Mouse (Mus musculus) CD4-positive, CD25-positive, alpha-beta regulatory T cell, adult 2 months (primary cell): ENCODE data around the gene Pbx2.

Experiments used
- DNase-seq: peaks from one replicate; pipeline ENCODE4 v3.0.0-alpha.2; 2012; ENCODE audit warnings: low read depth, low spot score

The Pbx2 gene

DNA sequence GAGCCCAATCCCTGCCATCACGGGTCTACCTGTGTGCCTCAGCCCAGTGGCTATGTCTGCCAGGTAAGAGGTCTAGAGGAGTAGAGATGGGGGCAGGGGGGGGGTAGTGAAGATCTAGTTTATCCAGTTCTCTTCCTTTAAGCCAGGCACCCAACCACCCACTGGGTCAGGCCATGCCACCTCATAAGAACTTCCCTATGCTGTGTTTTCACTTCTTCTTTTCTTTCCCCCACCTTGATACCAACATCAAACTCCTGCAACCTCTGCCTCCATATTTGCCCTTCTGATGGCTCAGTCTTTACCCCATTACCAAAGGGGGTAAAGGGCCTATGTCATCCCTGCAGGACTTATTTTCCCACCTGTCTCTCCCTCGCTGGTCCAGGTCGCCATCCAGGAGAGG, 13.0 kb upstream of the Pbx2 start:
- DNase-seq = no peak

DNA sequence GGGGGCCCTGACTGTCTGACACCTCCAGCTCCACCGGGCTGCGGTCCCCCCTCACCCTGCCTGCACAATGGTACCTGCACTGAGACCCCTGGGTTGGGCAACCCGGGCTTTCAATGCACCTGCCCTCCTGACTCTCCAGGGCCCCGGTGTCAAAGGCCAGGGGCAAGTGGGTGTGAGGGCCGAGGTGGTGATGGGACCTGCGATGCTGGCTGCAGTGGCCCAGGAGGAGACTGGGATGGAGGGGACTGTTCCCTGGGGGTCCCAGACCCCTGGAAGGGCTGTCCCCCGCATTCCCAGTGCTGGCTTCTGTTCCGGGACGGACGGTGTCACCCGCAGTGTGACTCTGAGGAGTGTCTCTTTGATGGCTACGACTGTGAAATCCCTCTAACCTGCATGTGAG, 8.5 kb upstream of the Pbx2 start:
- no peak for DNase-seq

DNA sequence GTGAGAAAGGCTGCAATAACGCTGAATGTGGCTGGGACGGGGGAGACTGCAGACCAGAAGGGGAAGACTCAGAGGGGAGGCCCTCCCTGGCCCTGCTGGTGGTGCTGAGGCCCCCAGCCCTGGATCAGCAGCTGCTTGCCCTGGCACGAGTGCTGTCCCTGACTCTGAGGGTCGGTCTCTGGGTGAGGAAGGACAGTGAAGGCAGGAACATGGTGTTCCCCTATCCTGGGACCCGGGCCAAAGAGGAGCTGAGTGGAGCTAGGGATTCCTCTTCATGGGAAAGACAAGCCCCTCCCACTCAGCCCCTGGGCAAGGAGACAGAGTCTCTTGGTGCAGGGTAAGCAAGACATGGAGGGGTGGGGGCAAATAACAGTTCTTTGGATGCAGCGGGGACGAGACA, 7.7 kb upstream of the Pbx2 start:
- DNase-seq = no peak

DNA sequence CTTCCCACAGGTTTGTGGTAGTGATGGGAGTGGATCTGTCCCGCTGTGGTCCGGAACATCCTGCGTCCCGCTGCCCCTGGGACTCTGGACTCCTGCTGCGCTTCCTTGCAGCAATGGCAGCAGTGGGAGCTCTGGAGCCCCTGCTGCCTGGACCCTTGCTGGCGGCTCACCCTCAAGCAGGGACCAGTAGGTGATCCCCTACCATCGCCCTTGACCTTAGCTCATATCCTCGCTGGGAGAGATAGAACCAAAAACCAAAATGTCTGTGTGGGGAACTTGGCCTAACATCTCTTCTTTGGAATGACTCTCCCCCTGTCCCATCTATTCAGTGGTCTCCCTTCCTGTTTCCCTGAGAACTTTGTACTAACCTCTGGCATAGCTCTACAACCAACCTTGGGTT, 7.2 kb upstream of the Pbx2 start:
- no peak for DNase-seq

DNA sequence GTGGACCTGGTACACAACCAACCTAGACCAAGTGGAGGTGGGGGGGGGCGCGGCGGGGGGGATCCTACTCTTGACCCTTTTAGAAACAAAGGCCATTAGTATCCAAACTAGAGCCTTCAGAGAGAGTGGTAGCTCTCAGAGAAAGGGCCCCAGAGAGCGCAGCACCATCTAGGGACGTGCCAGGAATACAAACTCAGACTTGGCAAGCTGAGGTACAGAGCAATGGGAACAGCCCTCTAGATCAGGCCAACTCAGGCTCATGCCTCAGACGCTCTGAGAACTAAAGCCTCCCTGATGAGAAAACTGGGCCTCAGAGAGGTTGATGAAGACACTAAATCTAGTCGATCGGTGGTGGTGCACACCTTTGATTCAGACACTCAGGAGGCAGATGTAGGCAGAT, 5.9 kb upstream of the Pbx2 start:
- DNase-seq = no peak

DNA sequence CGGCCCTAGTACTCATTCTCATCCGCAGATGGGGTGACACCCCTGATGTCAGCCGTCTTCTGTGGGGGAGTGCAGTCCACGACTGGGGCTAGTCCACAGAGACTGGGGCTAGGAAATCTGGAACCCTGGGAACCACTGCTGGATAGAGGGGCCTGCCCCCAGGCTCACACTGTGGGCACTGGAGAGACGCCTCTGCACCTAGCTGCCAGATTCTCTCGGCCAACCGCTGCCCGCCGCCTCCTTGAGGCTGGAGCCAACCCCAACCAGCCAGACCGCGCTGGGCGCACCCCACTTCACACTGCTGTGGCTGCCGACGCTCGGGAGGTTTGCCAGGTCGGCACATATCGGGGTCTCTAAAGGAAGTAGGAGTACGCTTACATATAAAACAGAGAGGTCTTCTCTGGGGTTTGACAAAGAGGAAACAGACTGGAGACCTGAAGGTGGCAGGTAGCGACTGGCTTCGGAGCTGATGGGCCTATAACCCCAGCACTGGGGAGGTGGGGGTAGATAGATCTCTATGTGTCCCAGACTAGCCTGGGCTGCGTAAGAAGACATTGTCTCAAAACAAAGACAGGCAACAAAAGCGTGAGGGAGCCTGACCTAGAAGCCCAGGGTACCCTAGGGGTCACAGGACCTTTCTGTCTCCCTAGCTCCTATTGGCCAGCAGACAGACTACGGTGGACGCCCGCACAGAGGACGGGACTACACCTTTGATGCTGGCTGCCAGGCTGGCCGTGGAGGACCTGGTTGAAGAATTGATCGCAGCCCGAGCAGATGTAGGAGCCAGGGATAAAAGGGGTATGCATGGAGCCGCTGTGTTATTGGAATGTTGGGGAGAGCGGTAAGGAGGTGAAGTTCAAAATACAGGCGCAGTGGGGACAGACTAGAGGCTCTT, 4.9 kb upstream of the Pbx2 start:
- DNase-seq = peak; percentile 21

DNA sequence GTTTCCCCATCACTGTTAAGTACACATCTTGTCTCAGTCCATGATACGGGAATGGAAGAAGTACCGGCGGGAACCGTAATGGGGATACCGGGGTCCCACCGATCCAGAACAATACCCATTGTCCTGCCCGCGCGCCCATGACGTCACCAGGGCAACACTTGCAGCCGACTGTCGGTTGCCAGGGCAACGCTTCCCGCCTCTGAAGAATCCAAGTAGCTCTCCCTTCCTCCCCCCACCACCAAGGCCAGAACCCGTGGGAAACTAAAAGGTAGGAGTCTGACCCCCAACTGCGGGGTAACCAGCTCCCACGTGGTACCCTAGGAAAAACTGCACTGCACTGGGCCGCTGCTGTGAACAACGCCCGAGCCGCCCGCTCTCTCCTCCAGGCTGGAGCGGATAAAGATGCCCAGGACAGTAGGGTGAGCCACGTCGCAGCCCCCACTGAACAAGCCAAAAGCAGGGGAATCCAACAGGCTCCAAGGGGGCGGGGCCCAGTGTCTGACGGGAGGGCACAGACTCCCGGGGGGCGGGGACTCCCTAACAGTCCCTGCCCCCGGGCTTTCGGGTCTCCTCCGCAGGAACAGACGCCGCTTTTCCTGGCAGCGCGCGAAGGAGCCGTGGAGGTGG, 4.2 kb upstream of the Pbx2 start:
- DNase-seq = peak; percentile 89

DNA sequence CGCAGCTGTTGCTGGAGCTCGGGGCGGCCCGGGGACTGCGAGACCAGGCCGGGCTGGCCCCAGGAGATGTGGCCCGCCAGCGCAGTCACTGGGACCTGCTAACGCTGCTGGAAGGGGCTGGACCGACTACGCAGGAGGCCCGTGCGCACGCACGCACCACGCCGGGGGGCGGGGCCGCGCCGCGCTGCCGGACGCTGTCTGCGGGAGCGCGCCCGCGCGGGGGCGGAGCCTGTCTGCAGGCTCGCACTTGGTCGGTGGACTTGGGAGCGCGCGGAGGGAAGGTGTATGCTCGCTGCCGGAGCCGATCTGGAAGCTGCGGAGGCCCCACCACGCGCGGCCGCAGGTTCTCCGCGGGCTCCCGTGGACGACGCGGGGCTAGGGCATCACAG, 3.6 kb upstream of the Pbx2 start:
- peak; percentile 98 for DNase-seq

DNA sequence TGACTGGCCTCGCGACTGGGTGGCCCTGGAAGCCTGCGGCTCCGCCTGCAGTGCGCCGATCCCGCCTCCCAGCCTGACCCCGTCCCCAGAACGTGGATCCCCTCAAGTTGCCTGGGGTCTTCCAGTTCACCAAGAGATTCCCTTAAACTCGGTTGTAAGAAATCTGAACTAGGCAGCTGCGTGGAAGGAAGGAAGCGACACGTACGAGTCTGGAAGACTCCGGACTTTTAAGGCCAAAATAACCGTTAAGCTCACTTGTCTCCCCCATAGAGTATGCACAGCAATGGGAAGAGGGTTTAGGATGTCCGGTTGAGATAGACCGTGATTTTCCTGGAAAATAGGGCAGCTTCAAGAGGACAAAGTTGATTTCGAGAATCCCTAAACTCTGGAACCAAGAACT, 3.3 kb upstream of the Pbx2 start:
- DNase-seq = no peak

DNA sequence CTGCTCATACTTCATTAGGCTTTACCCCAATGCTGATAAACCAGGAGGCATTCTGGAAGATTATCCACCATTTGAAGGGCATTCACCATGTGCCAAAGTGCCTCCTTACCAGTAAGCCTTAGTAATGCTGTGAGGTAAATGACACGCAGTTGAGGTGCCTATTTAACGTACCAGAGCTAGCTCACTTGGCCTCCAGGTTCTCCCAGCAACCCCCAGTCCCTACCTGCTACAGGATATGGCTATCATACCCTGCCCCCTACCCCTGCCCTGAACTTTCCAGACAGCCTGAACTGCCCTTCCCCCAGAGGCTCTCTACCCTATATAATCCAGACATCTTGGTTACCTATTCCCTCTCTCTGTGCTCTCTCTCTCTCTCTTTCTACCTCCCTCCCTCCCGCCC, 2.3 kb upstream of the Pbx2 start:
- DNase-seq = peak; percentile 40

DNA sequence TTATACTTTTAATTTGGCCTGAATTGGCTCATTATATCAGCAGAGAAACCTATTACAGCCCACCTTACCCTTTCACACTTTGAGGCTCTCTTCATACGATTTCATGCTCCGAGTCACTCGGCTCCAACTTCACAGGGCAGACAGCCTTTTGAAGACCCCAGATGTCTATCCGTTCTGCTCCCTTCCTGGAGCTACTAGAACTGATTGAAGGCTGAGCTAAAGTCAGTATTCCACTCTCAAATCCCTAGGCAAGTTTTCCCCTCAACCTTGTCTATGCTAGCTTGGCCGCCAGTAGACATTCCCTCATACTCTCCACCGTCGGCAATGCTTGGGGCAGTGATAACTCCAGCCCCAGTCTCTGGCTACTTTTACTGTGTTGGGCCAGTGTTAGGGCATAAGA, 1.9 kb upstream of the Pbx2 start:
- no peak for DNase-seq

DNA sequence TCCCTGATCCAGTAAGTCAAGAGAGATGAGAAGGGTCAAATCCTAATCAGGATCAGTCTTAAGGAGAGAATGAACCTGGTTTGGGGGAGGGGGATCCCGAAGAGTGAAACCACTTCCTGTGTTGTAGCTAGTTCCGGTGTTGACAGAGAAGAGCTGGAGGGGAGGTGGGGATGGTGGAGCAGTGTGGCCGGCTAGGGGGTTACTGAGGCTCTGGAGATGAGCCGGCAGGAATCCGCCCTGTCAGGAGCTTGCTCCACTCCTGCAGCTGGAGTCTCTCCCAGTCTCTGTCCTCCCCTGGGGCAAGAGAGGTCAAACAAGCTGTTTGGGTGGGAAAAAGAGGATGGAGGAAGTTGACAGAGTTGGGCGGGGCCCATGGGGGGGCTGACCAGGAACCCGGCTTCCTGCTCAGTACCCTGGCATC, 1.4 kb upstream of the Pbx2 start, which contains the start of gene Gpsm3:
Gpsm3 (plus strand) TSS at position 126 of the 421 bp plus-strand sequence.
- peak; percentile 75 for DNase-seq

DNA sequence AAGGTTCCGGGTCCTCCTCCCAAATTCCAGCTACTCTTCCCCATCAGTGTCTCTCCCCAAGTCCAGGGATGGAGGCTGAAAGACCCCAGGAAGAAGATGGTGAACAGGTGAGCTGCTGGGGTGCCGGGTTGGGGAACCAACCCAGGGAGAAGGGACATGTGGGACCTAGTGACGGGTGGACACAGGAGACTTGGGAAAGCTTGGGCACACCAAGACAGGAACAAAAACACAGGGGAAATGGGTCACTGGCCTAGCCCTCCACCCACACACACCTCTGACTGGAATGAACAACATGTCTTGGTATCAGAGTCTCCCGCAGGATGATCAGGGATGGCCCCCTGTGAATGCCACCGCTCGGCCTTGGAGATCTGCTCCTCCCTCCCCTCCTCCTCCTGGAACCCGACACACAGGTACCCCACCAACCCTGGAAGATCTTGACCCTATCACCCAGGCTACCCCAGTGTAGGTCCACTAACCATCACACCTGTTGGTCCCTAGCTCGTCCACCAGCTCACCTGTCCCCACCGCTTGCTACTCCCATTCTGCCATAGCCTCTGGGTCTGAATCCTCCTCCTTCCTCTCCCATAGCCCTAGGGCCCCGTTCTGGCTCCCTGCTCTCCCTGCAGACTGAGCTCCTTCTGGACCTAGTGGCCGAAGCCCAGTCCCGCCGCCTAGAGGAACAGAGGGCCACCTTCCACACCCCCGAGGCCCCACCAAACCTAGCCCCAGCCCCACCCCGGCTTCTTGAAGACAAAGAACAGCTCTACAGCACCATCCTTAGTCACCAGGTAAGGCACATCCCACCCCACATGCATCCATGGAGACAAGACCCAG, 695 bp upstream of the Pbx2 start:
- DNase-seq = no peak

DNA sequence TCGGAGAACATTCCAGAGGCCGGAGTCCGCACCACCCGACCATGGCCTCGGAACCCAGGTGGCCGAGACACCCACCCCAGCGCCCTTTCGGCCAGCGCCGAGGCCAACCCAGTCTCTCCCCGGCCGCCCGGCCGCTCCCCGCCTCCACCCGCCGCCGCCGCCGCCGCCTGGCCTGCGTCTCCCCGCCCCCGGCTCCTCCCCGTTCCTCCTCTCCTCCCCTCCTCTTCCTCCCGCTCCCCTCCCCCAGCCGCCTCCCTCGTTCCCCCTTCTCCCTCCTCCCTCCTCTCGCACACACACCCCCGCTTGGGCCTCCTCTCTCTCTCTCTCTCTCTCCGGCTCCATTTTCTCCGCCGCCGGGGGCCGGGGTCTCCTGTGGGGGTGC, 919 bp downstream of the Pbx2 start:
- DNase-seq = peak; percentile 93

DNA sequence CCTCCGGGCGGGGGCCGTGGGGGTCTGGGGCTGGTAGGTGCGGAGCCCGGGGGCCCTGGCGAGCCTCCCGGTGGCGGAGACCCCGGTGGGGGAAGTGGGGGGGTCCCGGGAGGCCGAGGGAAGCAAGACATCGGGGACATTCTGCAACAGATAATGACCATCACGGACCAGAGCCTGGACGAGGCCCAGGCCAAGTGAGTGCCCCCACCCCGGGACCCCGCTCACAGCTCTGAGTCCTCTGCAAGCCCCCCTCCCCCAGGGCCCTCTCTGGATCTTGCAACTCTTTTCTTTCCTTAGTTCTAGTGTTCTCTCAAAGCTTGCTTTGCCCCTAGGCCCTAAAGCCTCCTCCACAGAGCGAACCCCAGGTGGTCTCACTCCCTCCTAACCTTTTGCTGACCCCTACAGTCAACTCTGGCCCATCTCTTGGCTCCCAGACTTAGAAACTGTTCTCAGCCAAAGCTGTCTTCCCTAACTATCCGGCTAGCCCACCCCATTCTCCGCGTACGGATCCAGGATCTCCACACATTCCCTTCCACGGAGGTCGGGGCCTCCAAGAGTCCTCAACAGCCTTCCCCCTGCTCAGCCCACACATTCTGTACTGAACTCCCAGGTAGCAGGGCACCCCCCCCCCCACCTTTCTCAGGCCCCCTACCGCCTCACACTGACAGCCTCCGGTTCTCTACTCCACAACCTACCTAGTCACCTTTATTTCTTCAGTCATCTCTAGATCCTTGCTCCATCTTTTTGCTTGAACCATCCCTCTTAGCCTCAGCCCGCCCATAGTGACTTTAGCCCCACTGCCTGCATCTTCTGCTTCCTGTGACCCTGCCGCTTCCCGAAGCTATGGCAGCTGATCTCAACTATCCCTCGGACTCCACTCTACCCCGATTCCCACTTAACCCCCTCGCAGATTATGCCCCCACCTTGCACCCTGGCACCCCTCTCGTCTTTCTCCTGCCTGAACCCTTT, 1.8 kb downstream of the Pbx2 start:
- peak; percentile 26 for DNase-seq

DNA sequence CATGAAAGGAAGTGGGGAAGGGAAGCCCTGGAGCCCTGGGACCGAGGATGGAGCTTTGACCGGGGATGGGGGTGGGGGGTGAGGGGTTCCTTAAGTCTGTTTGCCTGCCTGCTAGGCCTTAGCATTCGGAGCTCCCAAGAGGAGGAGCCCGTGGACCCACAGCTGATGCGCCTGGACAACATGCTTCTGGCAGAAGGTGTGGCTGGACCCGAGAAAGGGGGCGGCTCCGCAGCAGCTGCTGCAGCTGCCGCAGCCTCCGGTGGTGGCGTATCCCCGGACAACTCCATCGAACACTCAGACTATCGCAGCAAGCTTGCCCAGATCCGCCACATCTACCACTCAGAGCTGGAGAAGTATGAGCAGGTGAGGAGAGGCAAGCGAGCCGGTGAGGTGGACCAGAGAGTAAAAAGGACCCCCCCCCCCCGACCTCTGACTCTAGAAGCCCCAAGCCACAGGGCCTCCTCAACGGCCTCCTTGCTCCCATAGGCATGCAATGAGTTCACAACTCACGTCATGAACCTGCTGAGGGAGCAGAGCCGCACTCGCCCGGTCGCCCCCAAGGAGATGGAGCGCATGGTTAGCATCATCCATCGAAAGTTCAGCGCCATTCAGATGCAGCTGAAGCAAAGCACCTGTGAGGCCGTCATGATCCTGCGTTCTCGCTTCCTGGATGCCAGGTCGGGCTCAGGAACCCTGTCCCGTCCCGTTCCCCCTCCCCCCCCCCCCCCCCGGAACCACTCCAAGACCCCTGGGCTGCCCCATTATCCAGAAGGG, 2.9 kb downstream of the Pbx2 start:
- no peak for DNase-seq

DNA sequence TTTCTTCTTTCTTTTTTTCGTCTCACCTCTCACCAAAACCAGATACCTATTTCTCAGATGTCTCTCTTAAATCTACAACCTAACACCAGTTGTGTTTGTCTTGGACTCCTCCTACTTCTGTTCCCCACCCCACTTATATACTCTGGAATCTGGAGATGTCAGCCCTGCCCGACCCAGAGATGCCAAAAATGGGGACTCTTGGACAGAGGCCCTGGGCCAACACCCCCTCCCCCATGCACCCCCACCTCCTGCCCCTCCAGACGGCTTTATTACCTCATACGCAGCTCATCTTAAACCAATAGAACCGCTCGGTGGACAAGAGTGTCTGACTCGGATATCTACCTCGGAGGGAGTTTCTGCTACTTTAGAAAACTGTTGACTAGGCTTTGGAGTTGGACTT, 5.0 kb downstream of the Pbx2 start:
- no peak for DNase-seq

DNA sequence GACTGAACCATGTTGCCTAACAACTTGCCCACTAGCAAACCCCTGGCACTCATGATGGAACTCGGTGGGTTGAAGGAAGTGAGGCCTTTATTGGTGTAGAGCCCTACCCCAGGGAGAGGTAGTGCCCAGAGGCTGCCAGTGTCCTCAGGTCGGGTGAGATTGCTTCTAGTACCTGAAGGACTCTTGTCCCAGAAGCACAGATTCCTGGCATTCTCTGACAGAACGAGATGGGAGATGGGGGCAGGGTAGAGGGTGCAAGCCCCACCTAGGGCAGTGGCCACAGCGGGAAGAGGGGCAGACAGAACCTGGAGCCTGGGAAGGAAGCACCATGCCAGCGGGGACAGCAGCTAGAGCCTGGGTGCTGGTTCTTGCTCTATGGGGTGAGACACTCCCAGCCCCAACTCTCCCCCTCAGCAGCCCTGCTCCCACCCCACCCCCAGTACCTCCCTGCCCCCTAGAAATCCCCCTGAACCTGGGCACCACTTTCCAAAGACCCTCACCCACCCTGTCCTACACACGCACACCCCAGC, 6.6 kb downstream of the Pbx2 start, which contains the start of gene Ager:
Ager (plus strand) TSS at position 297 of the 530 bp plus-strand sequence.
- no peak for DNase-seq

DNA sequence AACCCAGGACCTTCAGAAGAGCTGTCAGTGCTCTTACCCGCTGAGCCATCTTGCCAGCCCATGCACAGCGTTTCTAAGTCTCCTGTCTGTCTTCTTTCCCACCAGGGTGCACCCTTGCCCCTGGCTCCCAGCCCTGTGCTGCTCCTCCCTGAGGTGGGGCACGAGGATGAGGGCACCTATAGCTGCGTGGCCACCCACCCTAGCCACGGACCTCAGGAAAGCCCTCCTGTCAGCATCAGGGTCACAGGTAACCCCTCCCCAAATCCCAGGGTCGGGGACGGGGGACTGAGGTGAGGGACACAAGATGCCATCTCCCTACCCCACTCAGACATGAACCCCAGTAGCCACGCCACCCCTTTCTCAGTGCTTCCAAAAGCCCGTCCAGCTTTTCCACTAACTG, 8.8 kb downstream of the Pbx2 start:
- no peak for DNase-seq

DNA sequence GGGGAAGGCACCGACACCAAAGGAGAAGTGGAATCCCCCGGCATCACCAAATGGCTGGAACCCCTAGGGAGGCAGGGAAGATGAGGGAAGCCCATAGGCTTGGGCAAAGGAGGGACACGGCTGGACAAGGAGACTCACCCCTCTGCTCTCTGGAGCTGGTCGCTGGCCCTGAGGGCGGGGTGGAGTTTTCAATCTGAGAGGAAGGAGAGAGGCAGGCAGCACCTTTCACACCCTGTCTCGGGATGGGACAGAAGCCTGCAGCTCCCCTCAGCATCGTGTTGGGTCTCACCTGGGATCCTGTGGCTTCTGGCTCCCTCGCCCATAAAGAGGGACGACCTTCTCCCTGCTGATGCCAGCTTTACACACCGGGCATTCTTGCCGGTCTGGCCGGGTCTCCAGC, 10.7 kb downstream of the Pbx2 start:
- DNase-seq = no peak
